Mouse (Mus musculus): ENCODE results near the gene Scp2. TPM values are rescaled to one million over a fixed set of nuclear protein-coding genes. Genes with fewer than 3 reads are reported as not detected.
"Not testable (repeated sequence)": the region's sequence is repeated elsewhere in the genome, so short reads cannot be mapped to it uniquely, and the experiment has no call there.

Gene Scp2
- polyA plus RNA-seq, 2 experiments, result 112 to 199 TPM

DNA sequence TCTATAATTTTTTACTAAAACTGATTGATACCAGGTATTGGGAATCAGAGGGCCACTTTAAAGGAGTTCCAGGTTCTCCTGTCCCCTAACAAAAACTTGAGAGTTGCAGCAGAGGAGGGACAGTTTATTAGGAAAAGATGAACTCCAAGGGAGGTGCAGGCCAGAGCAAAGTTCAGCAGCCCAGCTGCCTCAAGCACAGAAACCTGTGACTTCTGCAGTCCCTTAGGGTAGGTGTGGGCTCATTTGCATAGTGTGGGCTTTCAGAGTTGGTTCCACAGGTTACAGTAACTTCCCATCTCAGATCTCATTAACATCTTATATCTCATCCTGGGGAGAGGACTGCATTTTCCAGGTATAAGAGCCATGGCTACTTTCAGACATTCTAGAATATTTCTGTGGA lies 1.0 kb downstream of the Scp2 start:
- no peak overlapping the region for H3K27ac ChIP-seq (replicated peaks; ENCODE audit: low read depth, low read length)
- no peak overlapping the region for H3K4me3 ChIP-seq (replicated peaks; ENCODE audit: low read length)
- H3K9ac ChIP-seq (ENCODE audit: low read depth, low read length, severe bottlenecking), result no peak overlapping the region
- H3K4me1 ChIP-seq (ENCODE audit: control insufficient read depth, insufficient read depth, low read length), result no peaks in the 10 kb centered on the region
- H3K27me3 ChIP-seq (ENCODE audit: control insufficient read depth, insufficient read depth, low read length), result no peaks in the 10 kb centered on the region
- DNase-seq (ENCODE audit: low spot score), result no peak
- no peaks in the 10 kb centered on the region for H3K36me3 ChIP-seq (ENCODE audit: control insufficient read depth, insufficient read depth, low read length)
- H3K9me3 ChIP-seq (ENCODE audit: control insufficient read depth, low read length), result no peaks in the 10 kb centered on the region
- no peak for ATAC-seq (ENCODE audit: low FRiP score, low read depth)
- TF ChIP-seq POLR2A (IDR thresholded peaks at IDR 0.05; ENCODE audit: borderline replicate concordance, extremely low read depth, insufficient read depth, insufficient read length), result no peak
- H3K4me2 ChIP-seq (replicated peaks; ENCODE audit: low read depth, low read length, severe bottlenecking), result no peak overlapping the region

DNA sequence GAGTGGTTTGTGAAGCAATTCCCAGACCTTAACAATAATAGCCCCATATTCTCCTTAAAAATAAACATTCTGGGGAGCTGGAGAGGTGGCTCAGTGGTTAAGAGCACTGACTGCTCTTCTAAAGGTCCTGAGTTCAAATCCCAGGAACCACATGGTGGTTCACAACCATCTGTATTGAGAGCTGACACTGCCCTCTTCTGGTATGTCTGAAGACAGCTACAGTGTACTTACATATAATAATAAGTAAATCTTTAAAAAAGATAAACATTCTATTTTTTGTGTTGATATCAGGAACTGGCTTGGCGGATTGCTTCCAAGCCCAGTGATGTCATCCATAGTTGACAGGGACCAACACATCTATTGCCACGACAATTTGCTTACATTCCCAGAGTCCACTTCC lies 1.6 kb downstream of the Scp2 start:
- not testable (repeated sequence) for H3K9ac ChIP-seq (ENCODE audit: low read depth, low read length, severe bottlenecking); H3K9me3 ChIP-seq (ENCODE audit: control insufficient read depth, low read length); H3K4me3 ChIP-seq (replicated peaks; ENCODE audit: low read length); H3K4me2 ChIP-seq (replicated peaks; ENCODE audit: low read depth, low read length, severe bottlenecking); ATAC-seq (ENCODE audit: low FRiP score, low read depth); H3K4me1 ChIP-seq (ENCODE audit: control insufficient read depth, insufficient read depth, low read length); DNase-seq (ENCODE audit: low spot score); H3K27me3 ChIP-seq (ENCODE audit: control insufficient read depth, insufficient read depth, low read length); H3K27ac ChIP-seq (replicated peaks; ENCODE audit: low read depth, low read length); H3K36me3 ChIP-seq (ENCODE audit: control insufficient read depth, insufficient read depth, low read length)
- WGBS, result 94% methylated on average over 2 of the region's 2 CpGs

DNA sequence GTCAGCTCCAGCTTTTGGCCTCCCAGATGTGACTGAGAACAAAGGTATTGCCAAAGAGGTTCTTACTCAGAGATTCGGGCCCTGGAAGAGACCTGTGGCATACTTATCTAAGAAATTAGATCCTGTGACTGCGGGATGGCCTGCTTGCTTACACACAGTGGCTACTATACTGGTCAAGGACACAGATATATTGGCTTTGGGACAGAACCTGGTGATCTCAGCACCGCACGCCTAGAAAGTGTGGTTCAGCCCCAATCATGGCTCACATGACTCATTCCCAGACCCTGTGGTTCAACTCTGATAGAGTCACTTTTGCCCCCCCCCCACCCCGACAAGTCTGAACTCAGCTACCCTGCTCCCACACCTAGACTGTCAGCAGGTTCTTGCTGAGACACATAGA lies 7.9 kb downstream of the Scp2 start:
- DNase-seq (ENCODE audit: low spot score) (no peak), ATAC-seq (ENCODE audit: low FRiP score, low read depth) (no peak)
- WGBS, result 87% methylated on average over 5 of the region's 5 CpGs
- H3K4me3 ChIP-seq (replicated peaks; ENCODE audit: low read length), result no peak overlapping the region
- H3K9ac ChIP-seq (ENCODE audit: low read depth, low read length, severe bottlenecking), result no peak overlapping the region
- H3K27ac ChIP-seq (replicated peaks; ENCODE audit: low read depth, low read length), result no peak overlapping the region
- no peak for TF ChIP-seq POLR2A (IDR thresholded peaks at IDR 0.05; ENCODE audit: borderline replicate concordance, extremely low read depth, insufficient read depth, insufficient read length)
- no peak overlapping the region for H3K4me2 ChIP-seq (replicated peaks; ENCODE audit: low read depth, low read length, severe bottlenecking)
- H3K4me1 ChIP-seq (ENCODE audit: control insufficient read depth, insufficient read depth, low read length), result no peaks in the 10 kb centered on the region
- H3K9me3 ChIP-seq (ENCODE audit: control insufficient read depth, low read length), result no peaks in the 10 kb centered on the region
- H3K36me3 ChIP-seq (ENCODE audit: control insufficient read depth, insufficient read depth, low read length), result no peaks in the 10 kb centered on the region
- H3K27me3 ChIP-seq (ENCODE audit: control insufficient read depth, insufficient read depth, low read length), result no peaks in the 10 kb centered on the region

DNA sequence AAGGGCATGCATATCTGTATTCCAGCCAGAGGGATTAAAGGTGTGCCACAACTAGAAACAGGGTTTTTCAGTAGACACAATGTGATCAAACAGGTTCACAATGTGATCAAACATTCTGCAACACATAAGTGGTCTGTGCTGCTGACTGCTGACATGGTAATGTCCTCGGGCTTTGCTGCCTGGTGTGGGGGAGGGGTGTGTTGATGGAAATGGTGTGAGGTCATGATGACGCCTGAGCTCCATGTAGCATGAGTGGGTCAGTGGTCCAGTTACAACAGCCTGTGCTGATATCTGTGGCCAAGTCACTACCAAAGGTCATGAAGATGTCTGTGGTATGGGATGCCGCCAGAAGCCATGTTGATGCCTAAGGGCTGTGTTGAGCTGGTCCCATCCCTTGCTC lies 14.3 kb downstream of the Scp2 start:
- no peak for TF ChIP-seq POLR2A (IDR thresholded peaks at IDR 0.05; ENCODE audit: borderline replicate concordance, extremely low read depth, insufficient read depth, insufficient read length)
- H3K4me1 ChIP-seq (ENCODE audit: control insufficient read depth, insufficient read depth, low read length), result no peaks in the 10 kb centered on the region
- no peak overlapping the region for H3K9ac ChIP-seq (ENCODE audit: low read depth, low read length, severe bottlenecking)
- H3K4me2 ChIP-seq (replicated peaks; ENCODE audit: low read depth, low read length, severe bottlenecking), result no peak overlapping the region
- H3K9me3 ChIP-seq (ENCODE audit: control insufficient read depth, low read length), result no peaks in the 10 kb centered on the region
- no peak for ATAC-seq (ENCODE audit: low FRiP score, low read depth)
- WGBS, result 82% methylated on average over 3 of the region's 3 CpGs
- no peak overlapping the region for H3K4me3 ChIP-seq (replicated peaks; ENCODE audit: low read length)
- no peaks in the 10 kb centered on the region for H3K36me3 ChIP-seq (ENCODE audit: control insufficient read depth, insufficient read depth, low read length)
- H3K27me3 ChIP-seq (ENCODE audit: control insufficient read depth, insufficient read depth, low read length), result no peaks in the 10 kb centered on the region
- DNase-seq (ENCODE audit: low spot score), result no peak
- no peak overlapping the region for H3K27ac ChIP-seq (replicated peaks; ENCODE audit: low read depth, low read length)

DNA sequence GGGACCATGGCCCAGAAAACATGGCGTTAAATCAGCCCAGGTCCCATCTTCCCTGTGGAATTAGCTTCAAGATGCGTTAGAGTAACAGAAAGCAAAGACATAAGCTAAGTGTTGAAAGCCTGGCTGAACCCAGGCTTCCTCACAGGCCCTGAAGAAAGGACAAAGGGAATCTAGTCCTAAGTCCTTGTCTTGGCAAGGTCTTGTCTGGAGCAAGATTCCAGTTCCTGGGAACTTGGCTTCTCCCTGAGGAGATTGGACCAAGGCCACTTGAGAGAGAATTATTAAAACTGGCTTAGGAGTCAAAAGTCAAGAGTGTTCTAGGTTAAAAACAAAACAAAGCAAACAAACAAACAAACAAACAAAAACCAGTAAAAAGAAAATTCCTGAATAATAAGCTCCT lies 16.5 kb downstream of the Scp2 start:
- Histone ChIP-seq H3K4me3 (replicated peaks; ENCODE audit: low read length) (no peak overlapping the region), H3K27me3 (ENCODE audit: control insufficient read depth, insufficient read depth, low read length) (no peaks in the 10 kb centered on the region), H3K4me1 (ENCODE audit: control insufficient read depth, insufficient read depth, low read length) (no peaks in the 10 kb centered on the region), H3K27ac (replicated peaks; ENCODE audit: low read depth, low read length) (no peak overlapping the region), H3K4me2 (replicated peaks; ENCODE audit: low read depth, low read length, severe bottlenecking) (no peak overlapping the region), H3K9ac (ENCODE audit: low read depth, low read length, severe bottlenecking) (no peak overlapping the region), H3K9me3 (ENCODE audit: control insufficient read depth, low read length) (no peaks in the 10 kb centered on the region), H3K36me3 (ENCODE audit: control insufficient read depth, insufficient read depth, low read length) (no peaks in the 10 kb centered on the region)
- WGBS, result 88% methylated on average over 2 of the region's 2 CpGs
- DNase-seq (ENCODE audit: low spot score) (no peak), ATAC-seq (ENCODE audit: low FRiP score, low read depth) (no peak)
- no peak for TF ChIP-seq POLR2A (IDR thresholded peaks at IDR 0.05; ENCODE audit: borderline replicate concordance, extremely low read depth, insufficient read depth, insufficient read length)

DNA sequence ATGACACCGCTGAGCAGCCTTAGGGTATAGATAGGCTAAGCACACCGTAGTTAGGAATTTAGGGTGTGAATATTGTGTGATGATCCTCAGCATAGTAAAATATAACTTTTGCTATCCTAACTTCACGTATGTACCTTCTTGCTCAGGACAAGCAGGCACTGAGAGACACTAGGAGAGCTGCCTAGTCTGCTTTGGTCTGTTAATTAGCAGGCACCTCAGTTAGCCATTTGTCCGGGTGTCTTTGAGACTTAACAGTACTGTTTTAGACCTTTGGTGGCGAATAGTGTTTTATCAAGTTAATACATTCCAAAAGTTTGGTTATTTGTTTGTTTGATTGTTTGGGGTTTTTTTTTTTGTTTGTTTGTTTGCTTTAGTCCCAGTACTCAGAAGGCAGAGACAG lies 17.3 kb downstream of the Scp2 start:
- Histone ChIP-seq H3K9ac (ENCODE audit: low read depth, low read length, severe bottlenecking) (no peak overlapping the region), H3K4me2 (replicated peaks; ENCODE audit: low read depth, low read length, severe bottlenecking) (no peak overlapping the region), H3K9me3 (ENCODE audit: control insufficient read depth, low read length) (no peaks in the 10 kb centered on the region), H3K36me3 (ENCODE audit: control insufficient read depth, insufficient read depth, low read length) (no peaks in the 10 kb centered on the region), H3K27ac (replicated peaks; ENCODE audit: low read depth, low read length) (no peak overlapping the region), H3K27me3 (ENCODE audit: control insufficient read depth, insufficient read depth, low read length) (no peaks in the 10 kb centered on the region), H3K4me1 (ENCODE audit: control insufficient read depth, insufficient read depth, low read length) (no peaks in the 10 kb centered on the region), H3K4me3 (replicated peaks; ENCODE audit: low read length) (no peak overlapping the region)
- 85% methylated on average over 5 of the region's 5 CpGs for WGBS
- ATAC-seq (ENCODE audit: low FRiP score, low read depth) (no peak), DNase-seq (ENCODE audit: low spot score) (no peak)
- TF ChIP-seq POLR2A (IDR thresholded peaks at IDR 0.05; ENCODE audit: borderline replicate concordance, extremely low read depth, insufficient read depth, insufficient read length), result no peak
